Mouse (Mus musculus) forebrain, embryonic 14.5 days (tissue): ENCODE measurements around the gene Cdyl. TPM values are rescaled to one million over a fixed set of nuclear protein-coding genes. Genes with fewer than 3 reads are reported as not detected.

Experiments used
- ATAC-seq: fragments of 200-750 bp; cut with Nextera tagmentation; 2 replicates; pipeline ENCODE4 v1.8.0; 2017; ENCODE audit warnings: mild to moderate bottlenecking, moderate library complexity
- DNase-seq: peaks from one replicate; pipeline ENCODE4 v3.0.0-alpha.2; 2015; ENCODE audit warnings: low spot score
- H3K27ac ChIP-seq: fragments of 300-500 bp; sonication (generic); 2 replicates; pipeline ENCODE4 v1.5.1; 2014; ENCODE audit warnings: low read depth, mild to moderate bottlenecking, control low read depth, low read length, moderate library complexity
- H3K27me3 ChIP-seq: fragments of 300-500 bp; sonication (generic); replicated peaks from 2 replicates; pipeline ENCODE4 v1.6.1; 2014; ENCODE audit warnings: low read length, control low read depth, mixed read lengths; ENCODE audit not compliant: control insufficient read depth, insufficient read depth
- H3K36me3 ChIP-seq: fragments of 300-500 bp; sonication (generic); 2 replicates; pipeline ENCODE4 v1.6.1; 2014; ENCODE audit warnings: low read length, control low read depth; ENCODE audit not compliant: control insufficient read depth, insufficient read depth
- H3K4me1 ChIP-seq: fragments of 300-500 bp; sonication (generic); 2 replicates; pipeline ENCODE4 v1.6.1; 2014; ENCODE audit warnings: antibody characterized with exemption, low read length, control low read depth; ENCODE audit not compliant: control insufficient read depth, insufficient read depth
- H3K4me2 ChIP-seq: fragments of 300-500 bp; sonication (generic); 2 replicates; pipeline ENCODE4 v1.6.1; 2014; ENCODE audit warnings: mild to moderate bottlenecking, control low read depth, low read length
- H3K4me3 ChIP-seq: fragments of 300-500 bp; sonication (generic); 2 replicates; pipeline ENCODE4 v1.5.1; 2014; ENCODE audit warnings: low read depth, low read length, control low read depth
- H3K9ac ChIP-seq: fragments of 300-500 bp; sonication (generic); 2 replicates; pipeline ENCODE4 v1.6.1; 2014; ENCODE audit warnings: mild to moderate bottlenecking, low read length, control low read depth, moderate library complexity
- H3K9me3 ChIP-seq: fragments of 300-500 bp; sonication (generic); replicated peaks from 2 replicates; pipeline ENCODE4 v1.6.1; 2016; ENCODE audit warnings: low read length, control low read depth, mixed read lengths; ENCODE audit not compliant: control insufficient read depth
- WGBS: fragments of 180-500 bp; shearing (Covaris S2); extraction: QIAGEN DNeasy Blood & Tissue Kit; methylation state at CpG from one replicate; pipeline ENCODE4 v1.1.7; 2014; 5-methylcytosine and 5-hydroxymethylcytosine counted together
- polyA plus RNA-seq: library from polyadenylated mRNA; unstranded; fragments of >200 nt; fragmentation: Nextera tagmentation; extraction: Ambion mirVana; gene quantifications from 2 replicates; pipeline ENCODE4 v1.2.1, GENCODE M21; 2014

The Cdyl gene
- polyA plus RNA-seq, 1 experiment from 2014 or later = 4.5 TPM

- Histone ChIP-seq H3K9ac (no peak overlapping the region), H3K4me1 (no peaks in the 10 kb centered on the region), H3K9me3 (no peaks in the 10 kb centered on the region), H3K27ac (no peak overlapping the region), H3K4me3 (no peak overlapping the region), H3K4me2 (no peak overlapping the region), H3K27me3 (no peaks in the 10 kb centered on the region), H3K36me3 (no peaks in the 10 kb centered on the region)
- ATAC-seq = no peak
- DNase-seq = no peak
- WGBS = 84% methylated on average over 1 of the region's 1 CpGs
Measured at GRCm38 (mm10) chr13:35627319-35627718, 32.3 kb upstream of the Cdyl start.

DNA sequence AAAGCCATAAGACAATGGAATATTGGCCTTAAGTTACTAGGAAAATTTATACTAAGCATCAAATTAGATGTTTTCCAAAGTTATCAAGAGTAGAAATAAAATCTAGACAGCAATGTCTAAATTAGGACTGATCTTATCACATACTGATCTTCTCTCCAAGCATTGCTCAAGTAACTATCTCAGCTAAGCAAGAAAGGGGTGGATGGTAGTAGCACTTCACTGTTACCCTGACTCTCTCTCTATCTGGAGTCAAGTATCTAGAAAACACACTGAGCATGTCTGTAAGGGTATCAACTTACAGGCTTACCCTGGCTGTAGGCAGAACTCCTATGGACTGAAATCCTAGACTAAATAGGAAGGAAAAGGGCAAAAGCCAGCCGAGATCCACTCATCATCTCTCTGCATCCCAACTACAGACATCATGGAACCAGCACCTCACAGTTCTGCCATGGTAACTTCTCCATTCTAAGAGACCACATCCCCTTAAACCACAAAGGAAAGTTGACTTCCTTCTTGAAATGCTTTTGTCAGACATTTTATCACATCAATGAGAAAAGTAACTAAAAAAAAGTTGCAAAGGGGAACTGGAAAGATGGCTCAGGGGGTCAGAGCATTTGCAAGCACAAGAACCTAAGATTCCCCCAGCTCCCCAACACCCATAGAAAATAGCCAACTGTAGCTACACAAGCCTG is 12.4 kb upstream of the Cdyl start:
- Histone ChIP-seq H3K4me2 (no peak overlapping the region), H3K9me3 (no peaks in the 10 kb centered on the region), H3K36me3 (no peaks in the 10 kb centered on the region), H3K27ac (no peak overlapping the region), H3K4me3 (no peak overlapping the region), H3K4me1 (no peaks in the 10 kb centered on the region), H3K9ac (no peak overlapping the region), H3K27me3 (no peaks in the 10 kb centered on the region)
- 92% methylated on average over 1 of the region's 1 CpGs for WGBS
- ATAC-seq = no peak
- DNase-seq = no peak

GRCm38 (mm10) chr13:35650284-35650872 is 9.3 kb upstream of the Cdyl start:
- DNase-seq = no peak
- Histone ChIP-seq H3K9me3 (no peaks in the 10 kb centered on the region), H3K27ac (no peak overlapping the region), H3K4me1 (no peaks in the 10 kb centered on the region), H3K9ac (no peak overlapping the region), H3K36me3 (no peaks in the 10 kb centered on the region), H3K4me2 (no peak overlapping the region), H3K27me3 (no peaks in the 10 kb centered on the region), H3K4me3 (no peak overlapping the region)
- no peak for ATAC-seq
- 85% methylated on average over 11 of the region's 11 CpGs for WGBS

DNA sequence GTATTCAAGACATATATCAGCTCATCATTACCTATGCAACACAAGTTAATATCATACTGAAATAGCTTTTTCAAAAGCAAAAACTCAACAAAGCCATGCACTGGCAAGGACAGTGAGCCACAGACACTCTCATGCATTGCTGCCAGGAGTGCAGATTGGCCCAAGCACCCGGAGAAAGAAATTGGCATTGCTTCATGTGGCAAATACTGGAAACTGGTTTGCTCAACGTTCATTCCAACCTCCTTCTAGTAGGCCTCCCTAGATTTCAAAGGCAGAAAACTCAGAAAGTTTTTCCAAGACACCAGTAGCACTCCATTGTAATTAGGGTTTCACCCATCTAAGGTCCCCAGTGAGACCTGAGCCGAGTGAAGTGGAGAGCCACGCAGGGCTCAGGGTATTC is 6.8 kb upstream of the Cdyl start:
- H3K4me3 ChIP-seq = no peak overlapping the region
- no peaks in the 10 kb centered on the region for H3K9me3 ChIP-seq
- no peak for DNase-seq
- H3K36me3 ChIP-seq = no peaks in the 10 kb centered on the region
- no peak overlapping the region for H3K4me2 ChIP-seq
- no peaks in the 10 kb centered on the region for H3K27me3 ChIP-seq
- ATAC-seq = no peak
- H3K9ac ChIP-seq = no peak overlapping the region
- H3K27ac ChIP-seq = no peak overlapping the region
- H3K4me1 ChIP-seq = no peaks in the 10 kb centered on the region
- 82% methylated on average over 4 of the region's 4 CpGs for WGBS

- Histone ChIP-seq H3K4me1 (no peaks in the 10 kb centered on the region), H3K4me2 (no peak overlapping the region), H3K9me3 (no peaks in the 10 kb centered on the region), H3K36me3 (no peaks in the 10 kb centered on the region), H3K27me3 (no peaks in the 10 kb centered on the region), H3K27ac (no peak overlapping the region), H3K4me3 (no peak overlapping the region), H3K9ac (no peak overlapping the region)
- DNase-seq (no peak), ATAC-seq (no peak)
- WGBS = 90% methylated on average over 2 of the region's 2 CpGs
Measured at GRCm38 (mm10) chr13:35656853-35657252, 2.8 kb upstream of the Cdyl start.

DNA sequence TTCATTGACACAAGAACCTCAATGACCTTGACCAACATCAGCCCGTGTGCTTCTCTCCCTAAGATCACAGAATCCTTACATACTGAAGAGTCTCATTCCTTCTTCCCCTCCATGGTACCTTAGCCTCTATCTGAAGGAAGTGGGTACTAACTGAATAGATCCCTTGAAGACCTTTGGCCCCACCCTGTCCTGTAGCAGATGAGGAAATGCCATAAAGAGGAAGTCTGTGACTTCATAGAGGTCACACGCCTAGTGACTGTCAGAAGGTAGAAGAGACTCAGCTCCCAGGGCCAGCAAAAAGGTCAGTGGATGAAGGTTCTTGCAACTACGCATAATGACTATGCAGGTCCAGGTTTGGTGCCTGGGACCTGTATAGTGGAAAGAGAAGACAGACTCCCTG is 5.8 kb downstream of the Cdyl start:
- no peak overlapping the region for H3K4me2 ChIP-seq
- ATAC-seq (no peak), DNase-seq (no peak)
- H3K36me3 ChIP-seq = no peaks in the 10 kb centered on the region
- no peak overlapping the region for H3K27ac ChIP-seq
- H3K27me3 ChIP-seq = no peaks in the 10 kb centered on the region
- H3K9ac ChIP-seq = no peak overlapping the region
- H3K9me3 ChIP-seq = no peaks in the 10 kb centered on the region
- no peaks in the 10 kb centered on the region for H3K4me1 ChIP-seq
- 89% methylated on average over 3 of the region's 3 CpGs for WGBS
- no peak overlapping the region for H3K4me3 ChIP-seq

- WGBS = 92% methylated on average over 4 of the region's 4 CpGs
- ATAC-seq (no peak), DNase-seq (no peak)
- H3K27ac ChIP-seq = no peak overlapping the region
- no peaks in the 10 kb centered on the region for H3K36me3 ChIP-seq
- no peak overlapping the region for H3K4me2 ChIP-seq
- no peaks in the 10 kb centered on the region for H3K4me1 ChIP-seq
- H3K9ac ChIP-seq = no peak overlapping the region
- no peaks in the 10 kb centered on the region for H3K9me3 ChIP-seq
- H3K27me3 ChIP-seq = no peaks in the 10 kb centered on the region
- no peak overlapping the region for H3K4me3 ChIP-seq
Measured at GRCm38 (mm10) chr13:35669910-35670469, 10.4 kb downstream of the Cdyl start.

DNA sequence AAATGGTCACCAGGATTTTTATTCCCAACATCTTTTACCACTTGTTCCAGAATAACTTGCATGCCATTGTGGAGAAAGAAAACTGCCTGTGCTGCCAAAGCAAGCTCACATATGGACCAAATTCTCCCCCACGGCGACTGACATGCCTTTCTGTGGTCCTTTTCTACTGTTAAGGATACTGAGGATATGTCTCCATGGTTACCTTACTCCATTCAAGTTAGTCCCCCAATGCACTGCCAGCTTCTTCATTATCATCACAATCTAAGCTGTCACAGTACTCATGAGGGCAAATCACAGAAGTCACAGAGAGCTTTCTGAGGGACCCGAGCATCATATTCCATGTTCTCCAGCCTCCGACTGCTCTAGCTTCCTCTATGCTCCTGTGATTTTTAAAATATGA is 11.2 kb downstream of the Cdyl start:
- Histone ChIP-seq H3K9me3 (no peaks in the 10 kb centered on the region), H3K27ac (no peak overlapping the region), H3K27me3 (no peaks in the 10 kb centered on the region), H3K36me3 (no peaks in the 10 kb centered on the region), H3K4me3 (no peak overlapping the region), H3K9ac (no peak overlapping the region), H3K4me2 (no peak overlapping the region), H3K4me1 (no peaks in the 10 kb centered on the region)
- WGBS = 52% methylated on average over 4 of the region's 4 CpGs
- ATAC-seq = no peak
- DNase-seq = peak; percentile 16

GRCm38 (mm10) chr13:35676921-35677320 is 17.3 kb downstream of the Cdyl start:
- DNase-seq (no peak), ATAC-seq (no peak)
- H3K9ac ChIP-seq = no peak overlapping the region
- no peak overlapping the region for H3K4me2 ChIP-seq
- no peaks in the 10 kb centered on the region for H3K36me3 ChIP-seq
- no peak overlapping the region for H3K27ac ChIP-seq
- 88% methylated on average over 1 of the region's 1 CpGs for WGBS
- H3K4me1 ChIP-seq = no peaks in the 10 kb centered on the region
- H3K27me3 ChIP-seq = no peaks in the 10 kb centered on the region
- H3K9me3 ChIP-seq = no peaks in the 10 kb centered on the region
- no peak overlapping the region for H3K4me3 ChIP-seq
